Mouse (Mus musculus) B cell, adult 2 months (primary cell): ENCODE measurements around the gene Akr1e1.
"Not testable (repeated sequence)": the region's sequence is repeated elsewhere in the genome, so short reads cannot be mapped to it uniquely, and the experiment has no call there.

Experiments
- DNase-seq, 2 experiments: peaks; one replicate each; pipeline ENCODE4 v3.0.0; 2022

Akr1e1 gene

GRCm38 (mm10) chr13:4608961-4609409, at the start of gene Akr1e1:
Akr1e1 (minus strand) TSS chr13:4609174.
- peak; percentile 37 to 44 for DNase-seq

GRCm38 (mm10) chr13:4658346-4658745, 49.4 kb upstream of the Akr1e1 start:
- DNase-seq, result no peak

GRCm38 (mm10) chr13:4656277-4657146, 47.5 kb upstream of the Akr1e1 start:
- DNase-seq, result no peak

GRCm38 (mm10) chr13:4650190-4650589, 41.2 kb upstream of the Akr1e1 start:
- DNase-seq, result no peak

- DNase-seq, result no peak
Measured at GRCm38 (mm10) chr13:4645248-4645647, 36.3 kb upstream of the Akr1e1 start.

GRCm38 (mm10) chr13:4610902-4611301, 1.9 kb upstream of the Akr1e1 start:
- no peak for DNase-seq

GRCm38 (mm10) chr13:4608530-4608929, 444 bp downstream of the Akr1e1 start:
- DNase-seq, result no peak

- DNase-seq, result no peak
Measured at GRCm38 (mm10) chr13:4606821-4607220, 2.2 kb downstream of the Akr1e1 start.

GRCm38 (mm10) chr13:4603431-4603830, 5.5 kb downstream of the Akr1e1 start:
- DNase-seq, result not testable (repeated sequence)

GRCm38 (mm10) chr13:4576921-4577320, 32.1 kb downstream of the Akr1e1 start:
- no peak for DNase-seq

- DNase-seq, result no peak
Measured at GRCm38 (mm10) chr13:4573871-4574270, 35.1 kb downstream of the Akr1e1 start, which contains the start of gene Akr1c21. Akr1c21 (plus strand) TSS chr13:4574075.

GRCm38 (mm10) chr13:4565996-4566395, 43.0 kb downstream of the Akr1e1 start:
- DNase-seq, result no peak

GRCm38 (mm10) chr13:4560500-4560899, 48.5 kb downstream of the Akr1e1 start:
- DNase-seq, result no peak

- DNase-seq, result no peak
Measured at GRCm38 (mm10) chr13:4559143-4559542, 49.8 kb downstream of the Akr1e1 start.
